Mouse (Mus musculus) lung, postnatal 0 days (tissue): ENCODE results near the gene Tcf23.
"Not testable (repeated sequence)": the region's sequence is repeated elsewhere in the genome, so short reads cannot be mapped to it uniquely, and the experiment has no call there.

Experiments used
- CTCF ChIP-seq: IDR thresholded peaks from 2 replicates; pipeline ENCODE4 v1.5.1; 2016; ENCODE audit warnings: antibody characterized with exemption, mild to moderate bottlenecking
- EP300 ChIP-seq: IDR thresholded peaks from 2 replicates; pipeline ENCODE4 v1.6.1; 2016; ENCODE audit warnings: antibody characterized with exemption, mild to moderate bottlenecking, control low read depth

DNA sequence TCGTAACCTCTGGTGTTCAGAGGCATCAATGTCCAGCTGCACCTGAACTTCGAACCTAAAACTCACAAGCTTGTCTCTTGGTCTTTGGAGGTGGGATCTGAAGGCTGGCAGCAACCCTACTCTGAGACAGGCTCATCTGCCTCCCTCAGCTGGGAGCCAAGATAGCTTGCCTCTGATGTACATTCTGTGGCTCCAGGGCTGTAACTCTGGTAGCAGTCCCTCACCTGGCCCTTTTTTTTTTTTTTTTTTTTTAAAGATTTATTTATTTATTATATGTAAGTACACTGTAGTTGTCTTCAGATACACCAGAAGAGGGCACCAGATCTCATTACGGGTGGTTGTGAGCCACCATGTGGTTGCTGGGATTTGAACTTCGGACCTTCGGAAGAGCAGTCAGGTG is 53.3 kb downstream of the Tcf23 start:
- TF ChIP-seq EP300, CTCF: not testable (repeated sequence)
